Mouse (Mus musculus): ENCODE data around the gene Bik. TPM values are rescaled to one million over a fixed set of nuclear protein-coding genes. Genes with fewer than 3 reads are reported as not detected.

The Bik gene
- polyA plus RNA-seq, 1 experiment from 2014 or later = 2.2 TPM

GRCm38 (mm10) chr15:83593189-83593585, 66.5 kb downstream of the Bik start:
- Histone ChIP-seq H3K27me3 (replicated peaks) (no peaks in the 10 kb centered on the region), H3K27ac (peak overlapping the region; percentile 100), H3K4me2 (peak overlapping the region; percentile 96), H3K9ac (peak overlapping the region; percentile 96), H3K9me3 (replicated peaks) (no peaks in the 10 kb centered on the region), H3K4me1 (peaks cover 61% of the 10 kb centered on the region), H3K4me3 (peak overlapping the region; percentile 95), H3K36me3 (peaks cover 36% of the 10 kb centered on the region)
- peak; percentile 43 for ATAC-seq

GRCm38 (mm10) chr15:83593702-83594512, 67.2 kb downstream of the Bik start:
- ATAC-seq = peak; percentile 77
- peak overlapping the region; percentile 96 for H3K9ac ChIP-seq
- H3K27ac ChIP-seq = peak overlapping the region; percentile 100
- H3K36me3 ChIP-seq = peaks cover 29% of the 10 kb centered on the region
- H3K27me3 ChIP-seq (replicated peaks) = no peaks in the 10 kb centered on the region
- H3K4me1 ChIP-seq = peaks cover 61% of the 10 kb centered on the region
- peak overlapping the region; percentile 95 for H3K4me3 ChIP-seq
- H3K9me3 ChIP-seq (replicated peaks) = no peaks in the 10 kb centered on the region
- 5% methylated on average over 19 of the region's 19 CpGs for WGBS (ENCODE audit: insufficient replicate concordance)
- peak overlapping the region; percentile 96 for H3K4me2 ChIP-seq

Small RNA genes within 50 kb of the gene (microRNA-seq; reads per million reads assigned to microRNA genes)
- gene Gm24575 = not detected

Other genes with a start within 250 kb of the Bik start
- 16.2 and 19.9 TPM in 2 replicates for gene Arfgap3, start 176.6 kb upstream of the Bik start, polyA plus RNA-seq (2016; fragmentation: Nextera tagmentation; extraction: Ambion mirVana)
- gene Pacsin2, start 62.3 kb upstream of the Bik start, polyA plus RNA-seq (2016; fragmentation: Nextera tagmentation; extraction: Ambion mirVana) = 65.1 and 68.4 TPM in 2 replicates
- 9.6 and 10.0 TPM in 2 replicates for gene Ttll1, start 16.0 kb upstream of the Bik start, polyA plus RNA-seq (2016; fragmentation: Nextera tagmentation; extraction: Ambion mirVana)
- 186 and 192 TPM in 2 replicates for gene Tspo, start 36.7 kb downstream of the Bik start, polyA plus RNA-seq (2016; fragmentation: Nextera tagmentation; extraction: Ambion mirVana)
- 27.1 and 28.1 TPM in 2 replicates for gene Mcat, start 36.9 kb downstream of the Bik start, polyA plus RNA-seq (2016; fragmentation: Nextera tagmentation; extraction: Ambion mirVana)
- 62.7 and 64.0 TPM in 2 replicates for gene Ttll12, start 68.3 kb downstream of the Bik start, polyA plus RNA-seq (2016; fragmentation: Nextera tagmentation; extraction: Ambion mirVana)
- 0.50 and 0.72 TPM in 2 replicates for gene Scube1, start 198.2 kb downstream of the Bik start, polyA plus RNA-seq (2016; fragmentation: Nextera tagmentation; extraction: Ambion mirVana)